Mouse (Mus musculus) liver, embryonic 15.5 days (tissue): ENCODE results near the gene 1700016H13Rik. TPM values are rescaled to one million over a fixed set of nuclear protein-coding genes. Genes with fewer than 3 reads are reported as not detected.
A peak's percentile ranks its signal among the peaks of the same experiment; 100 is the strongest.

Experiments used
- ATAC-seq: fragments of 200-750 bp; cut with Nextera tagmentation; 2 replicates; pipeline ENCODE4 v1.8.0; 2017; ENCODE audit warnings: moderate number of reproducible peaks, mild to moderate bottlenecking, moderate library complexity; ENCODE audit not compliant: insufficient read depth
- H3K27ac ChIP-seq: fragments of 300-500 bp; sonication (generic); replicated peaks from 2 replicates; pipeline ENCODE4 v1.5.1; 2015; ENCODE audit warnings: mild to moderate bottlenecking, inconsistent platforms
- H3K27me3 ChIP-seq: fragments of 300-500 bp; sonication (generic); 2 replicates; pipeline ENCODE4 v1.6.1; 2015; ENCODE audit warnings: mild to moderate bottlenecking, inconsistent platforms
- H3K36me3 ChIP-seq: fragments of 300-500 bp; sonication (generic); replicated peaks from 2 replicates; pipeline ENCODE4 v1.6.1; 2015; ENCODE audit warnings: moderate library complexity, mild to moderate bottlenecking, inconsistent platforms
- H3K4me1 ChIP-seq: fragments of 300-500 bp; sonication (generic); replicated peaks from 2 replicates; pipeline ENCODE4 v1.6.1; 2015; ENCODE audit warnings: inconsistent platforms
- H3K4me2 ChIP-seq: fragments of 300-500 bp; sonication (generic); 2 replicates; pipeline ENCODE4 v1.6.1; 2015; ENCODE audit warnings: moderate library complexity, mild to moderate bottlenecking, inconsistent platforms
- H3K4me3 ChIP-seq: fragments of 300-500 bp; sonication (generic); replicated peaks from 2 replicates; pipeline ENCODE4 v1.5.1; 2015; ENCODE audit warnings: mild to moderate bottlenecking, inconsistent platforms
- H3K9ac ChIP-seq: fragments of 300-500 bp; sonication (generic); 2 replicates; pipeline ENCODE4 v1.6.1; 2015; ENCODE audit warnings: moderate library complexity, mild to moderate bottlenecking, inconsistent platforms
- H3K9me3 ChIP-seq: fragments of 300-500 bp; sonication (generic); replicated peaks from 2 replicates; pipeline ENCODE4 v1.6.1; 2016; ENCODE audit warnings: inconsistent platforms
- WGBS: fragments of 180-500 bp; shearing (Covaris S2); methylation state at CpG from one replicate; pipeline ENCODE4 v1.1.7; 2015; ENCODE audit warnings: mixed read lengths; ENCODE audit not compliant: insufficient replicate concordance; 5-methylcytosine and 5-hydroxymethylcytosine counted together
- polyA plus RNA-seq: library from polyadenylated mRNA; unstranded; fragments of >200 nt; fragmentation: Nextera tagmentation; extraction: Ambion mirVana; gene quantifications from 2 replicates; pipeline ENCODE4 v1.2.1, GENCODE M21; 2015

The 1700016H13Rik gene
- not detected in 2 replicates for polyA plus RNA-seq

DNA sequence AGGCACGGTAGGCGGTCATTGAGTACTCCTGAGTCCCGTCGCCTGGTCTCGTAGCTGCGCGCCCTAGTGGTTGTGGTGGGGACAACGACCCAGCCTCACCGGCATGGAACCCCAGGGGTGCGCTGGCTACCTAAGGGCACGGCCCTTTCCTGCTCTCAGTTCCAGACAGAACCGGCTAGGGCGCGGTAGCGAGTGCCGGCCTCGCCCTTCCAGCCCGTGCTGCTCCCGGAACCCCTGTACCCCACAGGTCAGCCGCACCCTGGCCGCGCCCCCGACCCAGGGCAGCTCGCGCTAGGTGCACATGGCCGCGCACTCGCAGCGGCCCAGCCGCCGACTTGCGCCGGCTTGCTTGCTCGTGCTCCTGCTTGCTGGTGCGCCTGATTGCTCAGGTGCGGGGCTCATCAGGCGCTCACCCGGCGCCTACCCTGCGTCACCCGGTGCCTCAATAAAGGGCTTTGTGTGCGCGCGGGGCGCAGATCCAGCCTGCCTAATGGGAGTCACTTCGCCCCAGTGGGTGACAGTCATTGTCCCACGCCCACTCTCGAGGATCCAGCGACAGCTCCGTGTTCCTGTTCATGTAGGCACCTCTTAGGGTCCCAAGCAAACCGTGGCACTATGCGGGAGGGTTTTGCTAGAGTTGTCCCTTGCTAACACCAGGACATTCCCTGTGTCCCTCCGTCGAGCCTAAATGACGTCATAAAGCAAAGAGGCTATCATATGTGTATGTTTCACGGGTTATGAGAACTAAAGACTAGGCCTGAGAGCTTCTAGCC lies at the start of gene 1700016H13Rik:
Gene 1700016H13Rik, minus strand, starts transcription at position 665 of the 773 bp plus-strand sequence.
- Histone ChIP-seq H3K4me1 (peaks cover 9% of the 10 kb centered on the region), H3K4me3 (peak within 1 kb of the TSS; percentile 57), H3K9me3 (no peaks in the 10 kb centered on the region), H3K9ac (peak within 1 kb of the TSS; percentile 37; the same call in 1 of the 2 replicates), H3K27me3 (peaks cover 16% of the 10 kb centered on the region), H3K36me3 (no peaks in the 10 kb centered on the region), H3K27ac (no peak within 1 kb of the TSS), H3K4me2 (peak within 1 kb of the TSS; percentile 88)
- peak; percentile 71 for ATAC-seq
- under 1% methylated on average over 49 of the region's 56 CpGs for WGBS

DNA sequence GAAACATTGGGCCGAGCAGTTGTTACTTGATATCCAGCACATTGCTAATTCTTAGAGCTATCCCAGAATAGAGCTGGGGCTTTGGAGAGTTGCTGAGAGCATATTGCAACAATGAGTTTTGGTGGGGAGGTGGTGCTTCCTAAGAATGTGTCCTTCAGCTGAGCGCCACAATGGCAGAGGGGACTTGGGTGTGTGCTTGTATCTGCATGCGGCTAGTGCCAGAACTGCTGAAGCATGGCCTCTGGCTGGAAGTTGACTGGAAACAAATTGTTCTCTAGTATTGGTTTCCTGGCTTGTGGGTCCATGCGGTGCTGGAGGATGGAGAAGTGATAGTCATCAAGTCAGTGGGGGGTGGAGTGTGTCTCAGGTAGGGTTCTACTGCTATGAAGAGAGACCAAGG lies 49.5 kb upstream of the 1700016H13Rik start:
- no peaks in the 10 kb centered on the region for H3K36me3 ChIP-seq
- peaks cover 11% of the 10 kb centered on the region for H3K4me1 ChIP-seq
- no peaks in the 10 kb centered on the region for H3K27me3 ChIP-seq
- no peaks in the 10 kb centered on the region for H3K9me3 ChIP-seq
- no peak overlapping the region for H3K4me2 ChIP-seq
- no peak overlapping the region for H3K4me3 ChIP-seq
- ATAC-seq, result no peak
- no peak overlapping the region for H3K9ac ChIP-seq
- 69% methylated on average over 4 of the region's 4 CpGs for WGBS
- H3K27ac ChIP-seq, result no peak overlapping the region

DNA sequence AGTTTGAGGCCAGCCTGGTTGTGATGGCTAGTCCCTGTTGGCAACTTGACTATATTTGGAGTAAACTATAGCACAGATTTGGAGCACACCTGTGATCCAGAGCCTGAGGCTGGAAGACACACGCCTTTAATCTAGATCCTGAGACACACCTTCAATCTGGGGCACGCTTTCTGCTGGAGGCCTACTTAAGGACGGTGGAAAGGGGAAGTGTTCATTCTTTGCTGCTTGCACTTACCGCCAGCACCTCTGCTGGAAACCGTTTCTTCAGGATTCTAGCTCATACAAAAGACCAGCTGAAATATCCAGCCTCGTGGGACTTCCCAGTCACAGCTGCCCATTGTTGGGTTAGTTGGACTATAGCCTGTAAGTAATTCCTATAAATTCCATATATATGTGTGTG lies 46.7 kb upstream of the 1700016H13Rik start:
- Histone ChIP-seq H3K4me2 (no peak overlapping the region), H3K4me1 (no peaks in the 10 kb centered on the region), H3K9ac (no peak overlapping the region), H3K9me3 (no peaks in the 10 kb centered on the region), H3K27ac (0 out of 2 replicates have a peak overlapping the region, but pooled peaks have one; percentile 24), H3K36me3 (no peaks in the 10 kb centered on the region), H3K4me3 (no peak overlapping the region), H3K27me3 (peaks cover 16% of the 10 kb centered on the region)
- WGBS, result 35% methylated on average over 6 of the region's 6 CpGs
- ATAC-seq, result no peak

GRCm38 (mm10) chr5:103701466-103701865 lies 45.7 kb upstream of the 1700016H13Rik start:
- H3K27me3 ChIP-seq, result peaks cover 24% of the 10 kb centered on the region
- no peak overlapping the region for H3K27ac ChIP-seq
- WGBS, result 56% methylated on average over 3 of the region's 3 CpGs
- no peaks in the 10 kb centered on the region for H3K9me3 ChIP-seq
- no peak for ATAC-seq
- H3K4me3 ChIP-seq, result no peak overlapping the region
- no peak overlapping the region for H3K4me2 ChIP-seq
- no peaks in the 10 kb centered on the region for H3K4me1 ChIP-seq
- H3K36me3 ChIP-seq, result no peaks in the 10 kb centered on the region
- no peak overlapping the region for H3K9ac ChIP-seq

- ATAC-seq, result no peak
- Histone ChIP-seq H3K27me3 (peaks cover 31% of the 10 kb centered on the region), H3K4me1 (no peaks in the 10 kb centered on the region), H3K9ac (no peak overlapping the region), H3K36me3 (no peaks in the 10 kb centered on the region), H3K27ac (no peak overlapping the region), H3K4me3 (no peak overlapping the region), H3K4me2 (no peak overlapping the region), H3K9me3 (no peaks in the 10 kb centered on the region)
- WGBS, result 80% methylated on average over 2 of the region's 2 CpGs
Observed at GRCm38 (mm10) chr5:103700661-103701060, 44.9 kb upstream of the 1700016H13Rik start.

DNA sequence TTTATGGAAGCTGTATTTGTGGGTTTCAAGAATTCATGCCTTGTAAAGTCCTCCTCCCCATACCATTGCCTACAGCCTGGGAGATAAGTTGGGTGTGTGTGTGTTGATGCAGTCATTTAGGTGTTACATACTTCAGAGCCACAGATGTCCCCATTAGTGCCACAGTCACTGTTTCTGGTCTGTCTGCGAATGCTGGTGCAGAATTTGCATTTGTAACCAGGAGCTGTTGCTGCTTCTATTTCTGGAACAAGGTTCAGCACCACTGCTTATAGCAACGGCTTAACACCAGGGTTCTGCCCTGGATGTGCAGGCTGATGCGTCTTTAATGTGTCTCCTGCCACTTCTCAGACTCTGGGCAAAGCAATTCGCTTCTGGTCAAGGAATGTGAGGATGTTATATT lies 43.7 kb upstream of the 1700016H13Rik start:
- no peaks in the 10 kb centered on the region for H3K36me3 ChIP-seq
- H3K4me3 ChIP-seq, result no peak overlapping the region
- H3K4me2 ChIP-seq, result no peak overlapping the region
- WGBS, result 48% methylated on average over 4 of the region's 4 CpGs
- no peak overlapping the region for H3K27ac ChIP-seq
- no peaks in the 10 kb centered on the region for H3K4me1 ChIP-seq
- no peak for ATAC-seq
- H3K9me3 ChIP-seq, result no peaks in the 10 kb centered on the region
- peaks cover 42% of the 10 kb centered on the region for H3K27me3 ChIP-seq
- no peak overlapping the region for H3K9ac ChIP-seq

DNA sequence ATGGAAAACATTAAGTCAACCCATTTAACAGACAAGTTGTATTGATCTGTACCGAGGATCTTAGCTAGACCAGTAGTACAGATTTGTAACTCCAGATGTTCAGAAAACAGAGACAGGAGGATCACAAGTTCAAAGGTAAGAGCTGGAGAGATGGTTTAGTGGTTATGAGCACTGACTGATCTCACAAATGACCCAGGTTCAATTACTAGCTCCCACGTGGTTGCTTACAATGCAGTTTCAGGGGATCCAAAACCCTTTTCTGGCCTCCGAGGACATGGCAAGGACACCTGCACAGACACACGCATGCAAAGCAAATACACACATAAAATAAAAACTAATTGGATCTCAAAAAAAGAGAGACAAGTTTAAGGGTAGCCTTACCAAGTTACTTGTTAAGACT lies 42.8 kb upstream of the 1700016H13Rik start:
- H3K4me3 ChIP-seq, result no peak overlapping the region

DNA sequence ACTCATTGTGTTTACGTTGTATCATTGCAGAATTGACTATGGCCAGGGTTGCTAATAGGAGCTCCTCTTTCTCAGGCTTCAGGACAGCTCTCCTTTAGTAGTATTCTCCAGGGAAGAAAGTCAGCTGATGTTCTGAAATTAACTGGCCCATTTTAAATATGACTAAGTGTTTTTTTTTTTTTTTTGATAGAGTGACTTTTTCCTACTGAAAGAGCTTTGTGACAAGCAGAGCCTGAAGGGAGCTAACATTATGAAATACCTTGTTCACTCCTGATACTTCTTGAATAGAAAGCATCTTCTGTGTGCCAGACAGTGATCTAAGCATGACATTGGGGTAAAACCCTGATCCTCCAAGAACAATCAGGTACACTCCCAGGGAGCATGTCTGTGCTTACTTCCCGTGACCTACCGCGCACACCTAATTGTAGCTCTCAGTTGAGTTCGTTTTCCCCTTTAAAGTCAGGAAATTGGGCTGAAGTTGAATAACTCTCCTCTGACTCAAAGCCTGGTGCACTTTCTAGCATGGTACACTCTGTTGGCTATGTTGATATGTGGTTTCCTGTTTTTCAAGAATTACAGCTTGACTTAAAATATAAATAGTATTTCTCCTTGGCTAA lies 42.2 kb upstream of the 1700016H13Rik start:
- no peak for ATAC-seq
- Histone ChIP-seq H3K9ac (no peak overlapping the region), H3K9me3 (no peaks in the 10 kb centered on the region), H3K4me1 (peaks cover 6% of the 10 kb centered on the region), H3K27ac (no peak overlapping the region), H3K27me3 (peaks cover 58% of the 10 kb centered on the region), H3K4me2 (no peak overlapping the region), H3K36me3 (no peaks in the 10 kb centered on the region), H3K4me3 (no peak overlapping the region)
- 56% methylated on average over 5 of the region's 5 CpGs for WGBS

More for the DNA sequence above, 42.8 kb upstream of the 1700016H13Rik start:
- ATAC-seq, result no peak
- H3K36me3 ChIP-seq, result no peaks in the 10 kb centered on the region
- H3K9me3 ChIP-seq, result no peaks in the 10 kb centered on the region
- peaks cover 52% of the 10 kb centered on the region for H3K27me3 ChIP-seq
- WGBS, result 64% methylated on average over 4 of the region's 4 CpGs
- no peak overlapping the region for H3K27ac ChIP-seq
- H3K4me1 ChIP-seq, result 0 out of 2 replicates have a peak, but pooled peaks cover under 1% of the 10 kb centered on the region
- no peak overlapping the region for H3K9ac ChIP-seq
- H3K4me2 ChIP-seq, result no peak overlapping the region

- Histone ChIP-seq H3K36me3 (no peaks in the 10 kb centered on the region), H3K27ac (no peak overlapping the region), H3K4me1 (peaks cover 24% of the 10 kb centered on the region), H3K27me3 (peaks cover 67% of the 10 kb centered on the region), H3K9ac (no peak overlapping the region), H3K4me2 (peak overlapping the region; percentile 1; the same call in 1 of the 2 replicates), H3K4me3 (peak overlapping the region; percentile 71), H3K9me3 (no peaks in the 10 kb centered on the region)
- ATAC-seq, result no peak
- 44% methylated on average over 6 of the region's 6 CpGs for WGBS
Observed at GRCm38 (mm10) chr5:103694094-103694493, 38.3 kb upstream of the 1700016H13Rik start.

- Histone ChIP-seq H3K27me3 (peaks cover 71% of the 10 kb centered on the region), H3K4me3 (peak overlapping the region; percentile 71), H3K9ac (peak overlapping the region; percentile 72; the same call in 1 of the 2 replicates), H3K9me3 (no peaks in the 10 kb centered on the region), H3K4me1 (peaks cover 24% of the 10 kb centered on the region), H3K4me2 (peak overlapping the region; percentile 97), H3K36me3 (no peaks in the 10 kb centered on the region), H3K27ac (no peak overlapping the region)
- under 1% methylated on average over 28 of the region's 28 CpGs for WGBS
- ATAC-seq, result no peak
Observed at GRCm38 (mm10) chr5:103693041-103693641, 37.3 kb upstream of the 1700016H13Rik start.

DNA sequence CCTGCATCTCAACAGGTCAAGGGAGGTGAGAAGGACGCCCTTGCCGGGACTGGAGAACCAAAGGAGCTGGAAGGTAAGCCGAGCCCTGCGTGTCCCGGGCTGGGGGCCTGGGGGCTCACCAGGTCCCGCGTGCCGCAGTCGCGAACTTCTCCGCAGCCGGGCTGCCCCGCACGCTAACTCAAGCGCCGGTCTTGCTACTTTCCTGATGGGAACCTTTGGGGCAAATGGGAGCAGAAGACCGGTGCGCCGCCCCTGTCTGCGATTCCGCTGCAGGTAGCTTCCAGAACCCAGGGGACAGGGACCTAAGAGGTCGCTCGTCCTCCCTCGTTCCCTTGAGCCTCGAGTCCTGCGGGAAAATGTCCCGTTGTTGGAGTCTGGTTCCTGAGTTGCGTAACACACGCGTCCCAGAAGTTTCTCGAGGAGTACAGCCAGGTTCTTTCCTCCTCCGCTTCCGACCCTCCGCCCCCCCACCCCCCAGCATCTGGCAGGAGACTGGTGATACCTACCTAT lies 36.8 kb upstream of the 1700016H13Rik start:
- WGBS, result under 1% methylated on average over 34 of the region's 34 CpGs
- Histone ChIP-seq H3K4me1 (peaks cover 24% of the 10 kb centered on the region), H3K9ac (peak overlapping the region; percentile 72), H3K27ac (0 out of 2 replicates have a peak overlapping the region, but pooled peaks have one; percentile 29), H3K36me3 (no peaks in the 10 kb centered on the region), H3K4me3 (peak overlapping the region; percentile 71), H3K4me2 (peak overlapping the region; percentile 97), H3K27me3 (peaks cover 66% of the 10 kb centered on the region), H3K9me3 (no peaks in the 10 kb centered on the region)
- peak; percentile 29; the same call in 1 of the 2 replicates for ATAC-seq
